Mouse (Mus musculus): ENCODE measurements at regions not wholly inside any gene's neighbourhood (a gene's known extent, or its start where the extent isn't known, plus 50 kb on each side); places are given as distances from the start of the nearest gene placed in this dataset.

GRCm38 (mm10) chr8:89152331-89152730, 108.4 kb upstream of the Sall1 start:
- TF ChIP-seq GATA1 (IDR thresholded peaks at IDR 0.05; ENCODE audit: low read length) = no peak
- no peak for TF ChIP-seq TAL1 (IDR thresholded peaks at IDR 0.05; ENCODE audit: low read length)

Measured in erythroblast, embryonic 14.5 days (primary cell).